7 mouse cellular contexts compared by ENCODE assay signal in genomic region chr11:89060423-89061089, GRCm38 (mm10). TPM values are rescaled to one million over a fixed set of nuclear protein-coding genes. Genes with fewer than 3 reads are reported as not detected.
DNase-seq lines count a peak whose midpoint lies in the region; ATAC-seq lines count a peak whose summit lies in the region.

No protein-coding gene starts in this region.

- H3K4me3 ChIP-seq in limb, embryonic 10.5 days: peak overlapping the region; percentile 89
- H3K4me3 ChIP-seq in midbrain, embryonic 13.5 days (replicated peaks): peak overlapping the region; percentile 92

- peaks cover 9% of the 10 kb centered on the region for H3K36me3 ChIP-seq in limb, embryonic 10.5 days
- H3K36me3 ChIP-seq in midbrain, embryonic 13.5 days: no peaks in the 10 kb centered on the region

- peaks cover 25% of the 10 kb centered on the region for H3K4me1 ChIP-seq in limb, embryonic 10.5 days
- H3K4me1 ChIP-seq in midbrain, embryonic 13.5 days (replicated peaks): peaks cover 38% of the 10 kb centered on the region

- H3K27ac ChIP-seq in limb, embryonic 10.5 days: peak overlapping the region; percentile 88
- peak overlapping the region; percentile 74 for H3K27ac ChIP-seq in midbrain, embryonic 13.5 days

- WGBS in limb, embryonic 10.5 days: under 1% methylated on average over 63 of the region's 63 CpGs
- 1% methylated on average over 60 of the region's 63 CpGs for WGBS in midbrain, embryonic 13.5 days

- no peaks in the 10 kb centered on the region for H3K9me3 ChIP-seq in limb, embryonic 10.5 days (replicated peaks)
- no peaks in the 10 kb centered on the region for H3K9me3 ChIP-seq in midbrain, embryonic 13.5 days

- peak; percentile 86 for ATAC-seq in granulocyte monocyte progenitor cell, adult 5-6 weeks (replicated peaks; ENCODE audit: poor library complexity, severe bottlenecking)
- peak; percentile 95 for ATAC-seq in midbrain, embryonic 13.5 days

- no peaks in the 10 kb centered on the region for H3K27me3 ChIP-seq in limb, embryonic 10.5 days (ENCODE audit: low read depth, poor library complexity, severe bottlenecking)
- no peaks in the 10 kb centered on the region for H3K27me3 ChIP-seq in midbrain, embryonic 13.5 days

- H3K4me2 ChIP-seq in midbrain, embryonic 13.5 days (replicated peaks): peak overlapping the region; percentile 95

- H3K9ac ChIP-seq in midbrain, embryonic 13.5 days (replicated peaks): peak overlapping the region; percentile 91

- DNase-seq in adrenal gland, adult 8-10 months: peak; percentile 89
- peak; percentile 94 for DNase-seq in embryo, embryonic 9.5 days (ENCODE audit: extremely low spot score)
- DNase-seq in kidney, adult 11 months: peak; percentile 92
- peak; percentile 92 for DNase-seq in limb, embryonic 10.5 days (ENCODE audit: low spot score)
- peak; percentile 82 for DNase-seq in spleen, adult 12 weeks (ENCODE audit: low spot score)

RNA-seq across cellular contexts. Expression of gene Dgke, which starts 6.1 kb away (rescaled TPM):
- total RNA-seq in adrenal gland, adult 8-10 months (2022): 10 to 100 TPM; 10.7 to 17.0 (median 14.3) TPM
- total RNA-seq in granulocyte monocyte progenitor cell, adult 5-6 weeks (2014; fragmentation: Nextera tagmentation): 4.9 and 6.8 TPM in 2 replicates
- 5.0 and 7.3 TPM in 2 replicates for total RNA-seq in granulocyte monocyte progenitor cell, adult 5-6 weeks (2017)
- 3.7 and 5.6 TPM in 2 replicates for polyA plus RNA-seq in limb, embryonic 10.5 days (2016; fragmentation: Nextera tagmentation; extraction: Ambion mirVana)
- polyA plus RNA-seq in midbrain, embryonic 13.5 days (2015; fragmentation: Nextera tagmentation; extraction: Ambion mirVana): 12.6 and 13.1 TPM in 2 replicates

RNA-seq across cellular contexts. Expression of gene Gm525, which starts 13.1 kb away (rescaled TPM):
- total RNA-seq in adrenal gland, adult 8-10 months (2022): not detected
- total RNA-seq in granulocyte monocyte progenitor cell, adult 5-6 weeks (2014; fragmentation: Nextera tagmentation): not detected in 2 replicates
- total RNA-seq in granulocyte monocyte progenitor cell, adult 5-6 weeks (2017): not detected in 2 replicates
- polyA plus RNA-seq in limb, embryonic 10.5 days (2016; fragmentation: Nextera tagmentation; extraction: Ambion mirVana): not detected in 2 replicates
- polyA plus RNA-seq in midbrain, embryonic 13.5 days (2015; fragmentation: Nextera tagmentation; extraction: Ambion mirVana): not detected in 2 replicates

Comparison
In these comparisons a context has a peak if more than half of its experiments do, and no peak if none do; other contexts are left out.
1. Peak in every context shown above with its lines: DNase-seq, ATAC-seq, H3K4me3 ChIP-seq and H3K27ac ChIP-seq.